Mouse (Mus musculus): ENCODE results near the gene Zfp879. TPM values are rescaled to one million over a fixed set of nuclear protein-coding genes. Genes with fewer than 3 reads are reported as not detected.

Zfp879 gene
- 1 to 10 TPM; 3.9 to 4.3 TPM for total RNA-seq (2021)

- intact Hi-C loops (cut with DNase I): no loop called here
Observed at GRCm38 (mm10) chr11:50841023-50841735, at the start of gene Zfp879. TSS of gene Zfp879 (minus strand) at chr11:50841552.

GRCm38 (mm10) chr11:50887390-50888128, 46.2 kb upstream of the Zfp879 start, which contains the start of gene Zfp454:
TSS of gene Zfp454 (minus strand) at chr11:50887651.
- DNase-seq (ENCODE audit: extremely low spot score in 1 of 2, low spot score in 2 of 2): peak; percentile 92 to 95
- intact Hi-C loops (cut with DNase I): no loop called here

More at GRCm38 (mm10) chr11:50841023-50841735, at the start of gene Zfp879:
- peak; percentile 93 to 94 for DNase-seq (ENCODE audit: extremely low spot score in 1 of 2, low spot score in 2 of 2)

GRCm38 (mm10) chr11:50886933-50887293, 45.6 kb upstream of the Zfp879 start:
- intact Hi-C loops (cut with DNase I): no loop called here
- DNase-seq (ENCODE audit: extremely low spot score in 1 of 2, low spot score in 2 of 2): peak in 1 of 2 experiments; percentile 30

GRCm38 (mm10) chr11:50886231-50886932, 45.0 kb upstream of the Zfp879 start:
- DNase-seq (ENCODE audit: extremely low spot score in 1 of 2, low spot score in 2 of 2): peak in 1 of 2 experiments; percentile 42
- intact Hi-C loops (cut with DNase I): no loop called here

- no peak for DNase-seq (ENCODE audit: extremely low spot score in 1 of 2, low spot score in 2 of 2)
- intact Hi-C loops (cut with DNase I): no loop called here
Observed at GRCm38 (mm10) chr11:50883756-50884155, 42.4 kb upstream of the Zfp879 start.

GRCm38 (mm10) chr11:50878641-50879040, 37.3 kb upstream of the Zfp879 start:
- intact Hi-C loops (cut with DNase I): no loop called here
- DNase-seq (ENCODE audit: extremely low spot score in 1 of 2, low spot score in 2 of 2): no peak

- peak in 1 of 2 experiments; percentile 34 for DNase-seq (ENCODE audit: extremely low spot score in 1 of 2, low spot score in 2 of 2)
Observed at GRCm38 (mm10) chr11:50850989-50851601, 9.7 kb upstream of the Zfp879 start.

GRCm38 (mm10) chr11:50850177-50850735, 8.9 kb upstream of the Zfp879 start, which contains the start of gene Grm6:
TSS of gene Grm6 (plus strand) at chr11:50850685.
- DNase-seq (ENCODE audit: extremely low spot score in 1 of 2, low spot score in 2 of 2): no peak
- intact Hi-C loops (cut with DNase I): no loop called here

More at GRCm38 (mm10) chr11:50850989-50851601, 9.7 kb upstream of the Zfp879 start:
- intact Hi-C loops (cut with DNase I): no loop called here

- intact Hi-C loops (cut with DNase I): no loop called here
- no peak for DNase-seq (ENCODE audit: extremely low spot score in 1 of 2, low spot score in 2 of 2)
Observed at GRCm38 (mm10) chr11:50849310-50849709, 8.0 kb upstream of the Zfp879 start.

GRCm38 (mm10) chr11:50848520-50849137, 7.3 kb upstream of the Zfp879 start:
- intact Hi-C loops (cut with DNase I): no loop called here
- DNase-seq (ENCODE audit: extremely low spot score in 1 of 2, low spot score in 2 of 2): no peak

- intact Hi-C loops (cut with DNase I): no loop called here
Observed at GRCm38 (mm10) chr11:50847047-50847446, 5.7 kb upstream of the Zfp879 start.

GRCm38 (mm10) chr11:50845951-50846350, 4.6 kb upstream of the Zfp879 start:
- intact Hi-C loops (cut with DNase I): no loop called here

More at GRCm38 (mm10) chr11:50847047-50847446, 5.7 kb upstream of the Zfp879 start:
- DNase-seq (ENCODE audit: extremely low spot score in 1 of 2, low spot score in 2 of 2): no peak

GRCm38 (mm10) chr11:50835727-50836126, 5.6 kb downstream of the Zfp879 start:
- intact Hi-C loops (cut with DNase I): no loop called here

More at GRCm38 (mm10) chr11:50845951-50846350, 4.6 kb upstream of the Zfp879 start:
- DNase-seq (ENCODE audit: extremely low spot score in 1 of 2, low spot score in 2 of 2): no peak

GRCm38 (mm10) chr11:50827010-50827953, 14.1 kb downstream of the Zfp879 start, which contains the start of gene Zfp354c:
TSS of gene Zfp354c (minus strand) at chr11:50827724.
- intact Hi-C loops (cut with DNase I): no loop called here
- DNase-seq (ENCODE audit: extremely low spot score in 1 of 2, low spot score in 2 of 2): peak; percentile 90

More at GRCm38 (mm10) chr11:50835727-50836126, 5.6 kb downstream of the Zfp879 start:
- DNase-seq (ENCODE audit: extremely low spot score in 1 of 2, low spot score in 2 of 2): no peak

GRCm38 (mm10) chr11:50826214-50826613, 15.1 kb downstream of the Zfp879 start:
- intact Hi-C loops (cut with DNase I): no loop called here
- no peak for DNase-seq (ENCODE audit: extremely low spot score in 1 of 2, low spot score in 2 of 2)

- no peak for DNase-seq (ENCODE audit: extremely low spot score in 1 of 2, low spot score in 2 of 2)
- intact Hi-C loops (cut with DNase I): no loop called here
Observed at GRCm38 (mm10) chr11:50814233-50814632, 27.1 kb downstream of the Zfp879 start.

- no peak for DNase-seq (ENCODE audit: extremely low spot score in 1 of 2, low spot score in 2 of 2)
- intact Hi-C loops (cut with DNase I): no loop called here
Observed at GRCm38 (mm10) chr11:50798836-50799235, 42.5 kb downstream of the Zfp879 start.

Measured in left cerebral cortex, postnatal 10 days (tissue).